Mouse (Mus musculus) kidney, embryonic 15.5 days (tissue): ENCODE results near the gene Ivl. TPM values are rescaled to one million over a fixed set of nuclear protein-coding genes. Genes with fewer than 3 reads are reported as not detected.
A peak's percentile ranks its signal among the peaks of the same experiment; 100 is the strongest.

Source experiments
- ATAC-seq: fragments of 200-750 bp; cut with Nextera tagmentation; replicated peaks from 2 replicates; pipeline ENCODE4 v1.8.0; 2017; ENCODE audit warnings: moderate TSS enrichment; ENCODE audit not compliant: low FRiP score
- H3K27ac ChIP-seq: fragments of 300-500 bp; sonication (generic); 2 replicates; pipeline ENCODE4 v1.5.1; 2015; ENCODE audit warnings: mild to moderate bottlenecking, inconsistent platforms
- H3K27me3 ChIP-seq: fragments of 300-500 bp; sonication (generic); 2 replicates; pipeline ENCODE4 v1.6.1; 2015; ENCODE audit warnings: inconsistent platforms
- H3K36me3 ChIP-seq: fragments of 300-500 bp; sonication (generic); 2 replicates; pipeline ENCODE4 v1.6.1; 2015; ENCODE audit warnings: inconsistent platforms
- H3K4me1 ChIP-seq: fragments of 300-500 bp; sonication (generic); 2 replicates; pipeline ENCODE4 v1.6.1; 2015; ENCODE audit warnings: inconsistent platforms
- H3K4me2 ChIP-seq: fragments of 300-500 bp; sonication (generic); 2 replicates; pipeline ENCODE4 v1.6.1; 2015; ENCODE audit warnings: moderate library complexity, mild to moderate bottlenecking, inconsistent platforms
- H3K4me3 ChIP-seq: fragments of 300-500 bp; sonication (generic); replicated peaks from 2 replicates; pipeline ENCODE4 v1.5.1; 2015; ENCODE audit warnings: mild to moderate bottlenecking, inconsistent platforms
- H3K9ac ChIP-seq: fragments of 300-500 bp; sonication (generic); 2 replicates; pipeline ENCODE4 v1.6.1; 2015; ENCODE audit warnings: mild to moderate bottlenecking, inconsistent platforms
- H3K9me3 ChIP-seq: fragments of 300-500 bp; sonication (generic); replicated peaks from 2 replicates; pipeline ENCODE4 v1.6.1; 2016; ENCODE audit warnings: inconsistent platforms
- WGBS: fragments of 180-500 bp; shearing (Covaris S2); methylation state at CpG from one replicate; pipeline ENCODE4 v1.1.7; 2015; ENCODE audit warnings: mixed read lengths; 5-methylcytosine and 5-hydroxymethylcytosine counted together
- polyA plus RNA-seq: library from polyadenylated mRNA; unstranded; fragments of >200 nt; fragmentation: Nextera tagmentation; extraction: Ambion mirVana; gene quantifications from 2 replicates; pipeline ENCODE4 v1.2.1, GENCODE M21; 2015

The Ivl gene
- polyA plus RNA-seq, 1 experiment from 2014 or later: 0.61 TPM

DNA sequence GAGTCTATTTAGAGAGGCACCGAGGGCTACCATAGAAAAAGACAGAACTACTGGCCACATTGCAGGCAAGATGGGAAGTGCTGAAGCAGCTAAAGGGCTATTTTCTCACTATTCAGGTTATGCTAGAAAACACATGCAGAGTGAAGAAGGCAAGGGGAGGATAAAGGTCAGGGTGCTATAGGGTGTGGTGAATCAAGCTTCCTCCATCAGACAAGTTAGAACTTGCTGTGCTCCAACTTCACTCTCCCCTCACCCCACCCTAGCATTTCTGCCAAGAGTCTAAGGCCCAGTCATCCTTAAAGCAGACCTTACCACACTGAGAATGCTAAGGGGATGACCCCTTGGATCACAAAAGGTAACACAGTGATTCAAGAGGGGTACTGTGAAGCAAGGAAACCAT lies 6.0 kb upstream of the Ivl start:
- Histone ChIP-seq H3K9me3 (no peaks in the 10 kb centered on the region), H3K4me1 (no peaks in the 10 kb centered on the region), H3K36me3 (no peaks in the 10 kb centered on the region), H3K4me3 (no peak overlapping the region), H3K27ac (no peak overlapping the region), H3K9ac (no peak overlapping the region), H3K27me3 (no peaks in the 10 kb centered on the region), H3K4me2 (no peak overlapping the region)
- no peak for ATAC-seq
- WGBS: 72% methylated on average over 1 of the region's 1 CpGs

DNA sequence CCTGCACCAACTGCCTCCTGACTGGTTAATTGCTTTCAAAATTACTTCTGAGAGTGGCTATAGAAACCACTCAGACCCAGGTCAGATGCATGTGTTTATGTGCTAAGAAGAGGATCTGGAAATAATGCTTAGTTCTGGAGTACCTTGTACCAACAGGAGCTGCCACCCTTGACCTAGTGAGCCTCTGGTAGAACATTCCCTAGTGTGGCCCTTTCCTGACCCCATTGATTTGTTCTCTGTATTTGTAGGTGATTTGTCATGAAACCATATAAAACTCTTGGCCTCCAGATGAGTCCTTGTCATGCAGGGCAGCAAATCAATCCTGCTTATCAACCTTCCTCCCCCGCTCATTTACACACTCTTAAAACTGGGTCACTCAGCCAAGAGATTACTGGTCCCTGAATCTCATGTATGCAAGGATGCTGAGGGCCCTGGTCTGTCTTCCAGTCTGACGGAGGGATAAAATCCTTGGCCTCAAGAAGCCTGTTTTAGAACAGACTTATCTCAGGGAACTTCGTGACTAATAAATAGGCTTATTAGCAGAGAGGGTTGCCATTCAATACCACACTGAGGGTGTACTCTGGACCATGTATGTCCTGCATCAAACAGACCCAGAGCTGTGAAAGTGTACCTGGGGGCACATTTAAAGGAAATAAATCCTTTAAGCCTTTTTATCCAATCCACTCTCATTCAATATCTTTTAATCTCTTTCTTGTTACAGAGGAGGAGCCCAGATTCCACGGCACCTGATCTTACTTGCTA lies 5.3 kb upstream of the Ivl start:
- H3K4me3 ChIP-seq: no peak overlapping the region
- ATAC-seq: no peak
- no peaks in the 10 kb centered on the region for H3K27me3 ChIP-seq
- no peak overlapping the region for H3K27ac ChIP-seq
- H3K4me1 ChIP-seq: no peaks in the 10 kb centered on the region
- no peaks in the 10 kb centered on the region for H3K9me3 ChIP-seq
- 65% methylated on average over 4 of the region's 4 CpGs for WGBS
- no peak overlapping the region for H3K4me2 ChIP-seq
- H3K36me3 ChIP-seq: no peaks in the 10 kb centered on the region
- H3K9ac ChIP-seq: no peak overlapping the region

DNA sequence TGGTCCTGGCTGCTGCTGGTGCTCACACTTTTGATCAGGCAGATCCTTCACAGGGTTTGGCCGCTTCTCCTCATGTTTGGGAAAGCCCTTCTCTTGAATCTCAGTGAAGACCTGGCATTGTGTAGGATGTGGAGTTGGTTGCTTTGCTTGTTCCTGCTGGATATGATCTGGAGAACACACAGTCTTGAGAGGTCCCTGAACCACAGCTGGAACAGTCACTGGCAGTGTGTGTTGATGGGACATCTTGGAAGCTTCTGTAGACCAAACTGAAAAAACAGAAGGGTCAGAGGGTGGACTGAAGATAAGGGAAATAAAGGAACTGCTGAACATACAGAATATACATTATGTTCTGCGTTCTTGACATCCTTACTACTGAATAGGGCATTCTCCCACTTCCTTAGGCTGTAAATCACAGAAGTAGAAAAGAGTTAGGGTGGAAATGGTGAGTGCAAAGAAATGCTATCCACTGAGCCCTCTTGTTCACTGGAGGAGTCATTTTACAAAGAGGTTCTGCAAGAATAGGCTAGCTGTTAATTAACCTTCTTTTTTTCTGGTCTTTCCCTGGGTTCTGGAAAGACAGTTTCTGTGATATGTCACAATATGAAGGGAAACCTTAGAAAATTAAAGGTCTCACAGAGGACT lies 900 bp downstream of the Ivl start:
- Histone ChIP-seq H3K36me3 (no peaks in the 10 kb centered on the region), H3K4me2 (no peak overlapping the region), H3K4me1 (peaks cover 16% of the 10 kb centered on the region), H3K27ac (0 out of 2 replicates have a peak overlapping the region, but pooled peaks have one; percentile 3), H3K9me3 (no peaks in the 10 kb centered on the region), H3K27me3 (no peaks in the 10 kb centered on the region), H3K4me3 (no peak overlapping the region), H3K9ac (no peak overlapping the region)
- ATAC-seq: peak; percentile 77
- WGBS: 23% methylated on average over 2 of the region's 2 CpGs

DNA sequence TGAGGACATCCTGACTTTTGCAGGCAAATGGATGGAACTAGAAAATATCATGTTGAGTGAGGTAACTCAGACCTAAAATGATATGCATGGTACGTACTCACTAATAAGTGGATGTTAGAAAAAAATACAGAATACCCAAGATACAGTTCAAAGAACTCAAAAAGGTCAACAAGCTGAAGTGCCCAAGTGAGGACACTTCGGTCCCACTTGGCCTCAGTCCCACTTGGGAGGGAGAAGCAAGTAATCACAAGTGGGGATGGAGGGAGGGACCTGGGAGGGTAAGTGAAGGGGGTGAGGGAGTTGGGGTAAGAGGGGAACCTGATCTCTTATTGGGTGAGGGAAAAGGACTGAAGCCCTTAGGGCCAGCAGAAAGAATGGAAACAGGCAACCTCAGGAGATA lies 4.8 kb downstream of the Ivl start:
- Histone ChIP-seq H3K36me3 (no peaks in the 10 kb centered on the region), H3K9me3 (no peaks in the 10 kb centered on the region), H3K27me3 (no peaks in the 10 kb centered on the region), H3K27ac (no peak overlapping the region), H3K4me1 (peaks cover 16% of the 10 kb centered on the region), H3K9ac (no peak overlapping the region), H3K4me3 (no peak overlapping the region), H3K4me2 (no peak overlapping the region)
- ATAC-seq: no peak
- WGBS: 93% methylated on average over 2 of the region's 2 CpGs

DNA sequence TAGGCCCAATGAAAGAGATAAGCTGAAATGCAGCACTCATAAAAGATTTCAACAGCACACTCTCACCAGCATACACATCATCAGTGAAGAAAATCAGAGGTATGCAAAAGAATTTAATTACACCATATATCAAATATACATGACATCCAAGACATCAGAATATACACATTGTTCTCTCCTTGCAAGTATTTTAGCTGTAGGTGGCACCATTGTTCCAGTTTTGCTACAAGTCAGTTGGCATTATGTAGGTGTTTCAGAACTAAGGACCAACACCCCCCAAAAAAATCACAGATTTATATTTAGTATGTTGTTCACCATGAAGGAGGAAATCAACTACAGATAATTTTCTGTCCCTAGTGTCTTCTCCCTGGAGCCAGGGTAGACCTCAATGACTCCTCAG lies 8.1 kb downstream of the Ivl start:
- Histone ChIP-seq H3K27me3 (no peaks in the 10 kb centered on the region), H3K9ac (no peak overlapping the region), H3K36me3 (no peaks in the 10 kb centered on the region), H3K9me3 (no peaks in the 10 kb centered on the region), H3K4me1 (no peaks in the 10 kb centered on the region), H3K4me2 (no peak overlapping the region), H3K27ac (no peak overlapping the region), H3K4me3 (no peak overlapping the region)
- ATAC-seq: no peak

DNA sequence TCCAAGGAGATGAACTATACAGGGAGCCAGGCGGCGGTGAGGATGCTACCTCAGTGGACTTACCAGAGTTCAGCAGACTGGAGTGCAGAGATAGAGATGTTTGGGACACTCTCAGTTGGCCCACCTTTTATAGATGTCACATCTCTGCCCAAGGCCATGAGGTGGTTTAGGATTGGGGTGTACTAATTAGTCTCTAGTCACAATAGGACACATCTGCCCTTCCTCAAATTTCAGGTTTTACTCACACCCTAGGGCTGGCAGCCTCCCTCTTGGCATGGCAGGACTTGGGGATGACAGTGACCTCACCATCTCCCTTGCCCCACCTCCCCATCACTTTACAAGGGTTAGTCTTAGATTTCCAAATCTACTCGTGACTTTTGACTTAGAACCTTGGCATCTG lies 39.1 kb downstream of the Ivl start, which contains the start of gene 2310046K23Rik:
TSS of gene 2310046K23Rik (minus strand) at position 101 of the 400 bp plus-strand sequence.
- no peak within 1 kb of the TSS for H3K9ac ChIP-seq
- H3K27ac ChIP-seq: no peak within 1 kb of the TSS
- H3K4me1 ChIP-seq: no peaks in the 10 kb centered on the region
- H3K36me3 ChIP-seq: no peaks in the 10 kb centered on the region
- H3K4me3 ChIP-seq: no peak within 1 kb of the TSS
- H3K4me2 ChIP-seq: no peak within 1 kb of the TSS
- no peaks in the 10 kb centered on the region for H3K27me3 ChIP-seq
- H3K9me3 ChIP-seq: no peaks in the 10 kb centered on the region
- no peak for ATAC-seq
- WGBS: 79% methylated on average over 3 of the region's 3 CpGs

Other genes starting within 250 kb of the Ivl start
- gene Sprr2d, start 234.6 kb downstream of the Ivl start, polyA plus RNA-seq: not detected in 2 replicates
- not detected in 2 replicates for gene Sprr2e, start 221.6 kb downstream of the Ivl start, polyA plus RNA-seq
- gene Sprr2f, start 208.5 kb downstream of the Ivl start, polyA plus RNA-seq: 13.1 and 30.3 TPM in 2 replicates
- gene Sprr2h, start 188.1 kb downstream of the Ivl start, polyA plus RNA-seq: not detected in 2 replicates
- not detected in 2 replicates for gene Sprr2i, start 165.7 kb downstream of the Ivl start, polyA plus RNA-seq
- gene Sprr2j-ps, start 155.7 kb downstream of the Ivl start, polyA plus RNA-seq: not detected in 2 replicates
- 7.8 and 12.5 TPM in 2 replicates for gene Gm9774, start 144.3 kb downstream of the Ivl start, polyA plus RNA-seq
- gene Sprr2k, start 141.2 kb downstream of the Ivl start, polyA plus RNA-seq: not detected in 2 replicates
- gene Sprr1b, start 134.9 kb downstream of the Ivl start, polyA plus RNA-seq: 0.41 and 0.83 TPM in 2 replicates
- gene Sprr3, start 115.0 kb downstream of the Ivl start, polyA plus RNA-seq: 0.18 TPM in 1 of 2 replicates, not detected in the other
- gene Sprr1a, start 87.8 kb downstream of the Ivl start, polyA plus RNA-seq: 15.2 and 17.5 TPM in 2 replicates
- not detected in 2 replicates for gene Sprr4, start 73.2 kb downstream of the Ivl start, polyA plus RNA-seq
- gene 2310046K23Rik, start 39.2 kb downstream of the Ivl start, polyA plus RNA-seq: not detected in 2 replicates
- gene Smcp, start 15.3 kb upstream of the Ivl start, polyA plus RNA-seq: not detected in 2 replicates
- not detected in 2 replicates for gene 2210017I01Rik, start 33.8 kb upstream of the Ivl start, polyA plus RNA-seq
- not detected in 2 replicates for gene Lce6a, start 47.9 kb upstream of the Ivl start, polyA plus RNA-seq
- gene Lce1a1, start 74.6 kb upstream of the Ivl start, polyA plus RNA-seq: not detected in 2 replicates
- not detected in 2 replicates for gene Lce1b, start 83.2 kb upstream of the Ivl start, polyA plus RNA-seq
- gene Lce1a2, start 96.6 kb upstream of the Ivl start, polyA plus RNA-seq: not detected in 2 replicates
- not detected in 2 replicates for gene Lce1c, start 105.5 kb upstream of the Ivl start, polyA plus RNA-seq
- not detected in 2 replicates for gene Lce1d, start 113.5 kb upstream of the Ivl start, polyA plus RNA-seq
- gene Lce1e, start 135.3 kb upstream of the Ivl start, polyA plus RNA-seq: not detected in 2 replicates
- gene Lce1f, start 146.6 kb upstream of the Ivl start, polyA plus RNA-seq: not detected in 2 replicates
- not detected in 2 replicates for gene Gm38119, start 165.4 kb upstream of the Ivl start, polyA plus RNA-seq
- gene Lce1g, start 178.6 kb upstream of the Ivl start, polyA plus RNA-seq: not detected in 2 replicates
- not detected in 2 replicates for gene Lce1h, start 191.3 kb upstream of the Ivl start, polyA plus RNA-seq
- gene Lce1i, start 205.2 kb upstream of the Ivl start, polyA plus RNA-seq: not detected in 2 replicates
- not detected in 2 replicates for gene Lce1j, start 216.8 kb upstream of the Ivl start, polyA plus RNA-seq
- gene Lce1k, start 234.2 kb upstream of the Ivl start, polyA plus RNA-seq: not detected in 2 replicates